In genomic region chr7:126982054-126982453, GRCm38 (mm10) we compare ENCODE assay signal across 23 mouse cellular contexts. TPM values are rescaled to one million over a fixed set of nuclear protein-coding genes. Genes with fewer than 3 reads are reported as not detected.
"Had no signal": no experiment of that assay in that cellular context is flagged by ENCODE, and none has a peak within 500 bp of the region (broad histone marks: within the 10 kb centered on the region; RNA-seq: fewer than 3 reads in every experiment).

No protein-coding gene starts in this region.

- ATAC-seq: lung, postnatal 0 days; midbrain, embryonic 15.5 days had no signal

- H3K4me2 ChIP-seq: kidney, embryonic 15.5 days; liver, embryonic 13.5 days; lung, embryonic 14.5 days; midbrain, embryonic 12.5 days; midbrain, embryonic 15.5 days; neural tube, embryonic 13.5 days had no signal

- H3K9me3 ChIP-seq: kidney, embryonic 15.5 days; liver, embryonic 13.5 days; midbrain, embryonic 12.5 days; midbrain, embryonic 15.5 days; neural tube, embryonic 13.5 days had no signal

- H3K27ac ChIP-seq: kidney, embryonic 15.5 days; left cerebral cortex, adult 2 months; liver, embryonic 13.5 days; macrophage; midbrain, embryonic 12.5 days; midbrain, embryonic 15.5 days; neural tube, embryonic 13.5 days; stomach, postnatal 0 days had no signal

- H3K4me3 ChIP-seq: kidney, embryonic 15.5 days; left cerebral cortex, adult 2 months; liver, embryonic 13.5 days; midbrain, embryonic 12.5 days; midbrain, embryonic 15.5 days; myocyte; neural tube, embryonic 13.5 days had no signal

- H3K27me3 ChIP-seq: kidney, embryonic 15.5 days; liver, embryonic 13.5 days; midbrain, embryonic 12.5 days; midbrain, embryonic 15.5 days; neural tube, embryonic 13.5 days had no signal

- H3K9ac ChIP-seq: kidney, embryonic 15.5 days; liver, embryonic 13.5 days; lung, embryonic 14.5 days; midbrain, embryonic 12.5 days; midbrain, embryonic 15.5 days; neural tube, embryonic 13.5 days had no signal

- DNase-seq: kidney, adult 11 months; kidney, adult 8-10 months; kidney, postnatal 10 days; kidney, postnatal 36 days; layer of hippocampus, postnatal 36 days; liver, embryonic 13.5 days; lung, embryonic 14.5 days; thymus, adult 2 months; thymus, postnatal 14 days; thymus, postnatal 4 days had no signal

RNA-seq across cellular contexts. Expression of gene Cdiptos, which starts 6.2 kb away (rescaled TPM):
- total RNA-seq: left cerebral cortex, postnatal 36 days had no signal

RNA-seq across cellular contexts. Expression of gene Asphd1, which starts 32.7 kb away (rescaled TPM):
- total RNA-seq: megakaryocyte, adult 5-6 weeks; monocyte, adult 5-6 weeks had no signal
- polyA plus RNA-seq: liver, embryonic 13.5 days; liver, embryonic 16.5 days; lung, postnatal 0 days; macrophage had no signal
